Mouse (Mus musculus) spleen, postnatal 36 days (tissue): ENCODE results near the gene Nhsl1.
A peak's percentile ranks its signal among the peaks of the same experiment; 100 is the strongest.

ENCODE experiments used
- DNase-seq, 2 experiments: peaks; one replicate each; pipeline ENCODE4 v3.0.0; 2022; ENCODE audit warnings: low spot score in 2 of 2, mixed read lengths in 1 of 2

Nhsl1 gene

DNA sequence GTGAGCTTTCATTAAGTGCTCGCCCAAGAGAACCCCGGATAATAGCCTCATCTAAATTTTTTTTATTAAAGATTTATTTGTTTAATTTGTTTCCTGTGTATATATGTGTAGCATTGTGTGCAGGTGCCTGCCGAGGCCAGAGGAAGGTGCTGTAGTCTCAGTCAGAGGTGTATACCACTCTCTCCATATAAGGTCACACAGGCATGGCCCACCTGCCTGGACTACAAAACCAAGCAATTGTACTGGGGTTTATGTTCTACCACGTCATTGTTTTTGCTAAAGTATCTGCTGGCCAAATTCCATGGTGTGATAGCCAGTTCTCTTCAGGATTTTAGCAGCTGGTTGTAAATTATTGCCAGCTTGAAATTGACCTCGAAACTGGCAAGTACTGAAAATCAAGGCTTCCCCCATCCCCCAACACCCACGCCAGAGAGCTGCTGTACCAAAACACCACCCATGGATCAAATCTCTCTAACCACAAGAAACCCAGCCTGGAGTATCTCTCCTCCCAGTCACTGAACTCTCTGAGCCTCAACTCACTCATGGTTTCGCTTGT, 81.4 kb downstream of the Nhsl1 start:
- DNase-seq = no peak

DNA sequence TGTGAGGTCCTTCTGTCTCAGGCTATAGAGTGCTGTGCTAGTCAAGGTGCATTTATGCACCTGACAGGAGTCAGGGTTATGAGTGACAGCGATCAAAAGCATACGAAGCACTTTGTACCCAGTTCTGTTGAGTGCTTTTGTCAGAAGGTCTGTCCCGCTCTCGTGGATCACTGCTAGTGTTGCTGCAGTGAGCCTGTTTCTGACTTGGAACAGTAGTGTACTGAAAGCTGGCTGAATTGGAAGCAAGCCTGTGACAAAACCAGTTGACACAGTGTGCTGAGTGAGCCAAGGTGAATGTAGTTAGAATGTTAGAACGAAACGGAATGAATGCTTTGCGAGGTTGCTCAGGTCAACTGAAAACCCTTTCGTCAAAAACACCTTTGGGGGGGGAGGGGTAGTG, 82.2 kb downstream of the Nhsl1 start:
- no peak for DNase-seq

DNA sequence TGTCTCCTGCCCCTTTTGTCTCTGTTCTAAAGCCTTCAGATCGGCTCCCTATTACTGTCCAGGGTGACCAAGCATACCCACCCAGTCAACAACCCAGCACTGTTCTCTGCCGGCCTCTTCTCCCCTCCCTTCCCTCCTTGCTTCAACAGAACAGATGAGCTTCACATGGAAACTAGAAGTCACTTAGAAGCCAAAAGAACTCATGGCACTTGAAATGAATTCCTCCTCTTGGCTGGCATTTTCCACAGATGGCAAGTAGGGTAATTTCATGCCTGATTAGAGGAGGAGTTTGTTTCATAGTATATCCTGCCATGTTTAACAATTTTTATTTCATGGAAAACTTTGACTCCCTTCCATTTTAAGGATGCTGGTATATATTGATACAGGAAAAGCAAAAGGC, 85.2 kb downstream of the Nhsl1 start:
- no peak for DNase-seq

DNA sequence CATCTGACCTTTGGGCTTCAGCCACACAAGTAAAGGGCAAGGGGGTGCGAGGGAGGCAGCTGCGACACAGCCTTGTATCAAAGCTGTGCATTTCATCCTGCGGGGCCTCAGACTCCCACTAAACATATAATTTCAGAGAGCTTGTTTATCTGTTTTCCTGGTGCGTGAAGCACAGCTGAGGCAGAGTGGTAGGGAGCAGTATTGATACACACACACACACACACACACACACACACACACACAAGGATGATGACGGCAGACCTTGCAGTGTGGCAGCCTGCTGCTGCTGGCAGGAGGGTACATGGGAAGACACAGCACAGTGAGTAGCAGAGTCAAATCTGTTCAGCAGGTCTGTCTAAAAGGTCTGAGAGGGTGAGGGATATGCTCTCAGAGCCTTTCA, 85.9 kb downstream of the Nhsl1 start:
- no peak for DNase-seq

DNA sequence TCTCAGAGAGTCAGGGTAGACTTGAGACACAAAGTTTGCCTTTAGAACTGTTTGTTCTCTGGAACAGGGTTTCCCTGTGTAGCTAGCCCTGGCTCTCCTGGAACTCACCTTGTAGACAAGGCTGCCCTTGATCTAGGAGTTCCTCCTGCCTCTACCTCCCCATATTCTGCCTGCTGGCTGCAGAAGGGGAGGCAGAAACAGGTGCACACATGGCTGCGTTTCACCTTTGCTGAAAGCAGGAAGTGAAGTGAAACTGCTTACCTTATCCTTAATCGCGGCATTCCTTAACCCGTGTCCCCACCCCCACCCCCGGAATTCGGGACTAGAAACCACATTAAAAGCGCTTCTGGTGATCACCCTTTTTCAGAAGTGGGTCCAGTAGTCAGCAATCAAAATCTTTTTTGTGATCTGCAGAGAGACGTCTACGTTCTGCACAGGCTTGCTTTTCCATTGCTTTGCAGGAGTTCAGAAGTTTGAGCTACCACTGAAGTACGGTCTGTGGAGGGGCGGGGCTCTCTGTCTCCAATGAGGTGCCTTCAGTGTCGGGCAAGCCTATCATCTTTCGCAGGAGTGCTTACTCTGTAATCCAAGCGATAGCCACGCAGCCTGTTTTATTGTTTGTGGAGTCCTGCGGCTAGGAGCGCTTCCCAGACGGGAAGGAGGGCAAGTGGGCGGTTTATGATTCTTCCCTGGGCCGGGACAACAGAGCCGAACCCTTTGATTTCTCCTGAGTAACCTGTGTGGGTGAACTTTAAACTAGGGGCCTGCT, 88.5 kb downstream of the Nhsl1 start:
- DNase-seq = peak; percentile 31 to 43

DNA sequence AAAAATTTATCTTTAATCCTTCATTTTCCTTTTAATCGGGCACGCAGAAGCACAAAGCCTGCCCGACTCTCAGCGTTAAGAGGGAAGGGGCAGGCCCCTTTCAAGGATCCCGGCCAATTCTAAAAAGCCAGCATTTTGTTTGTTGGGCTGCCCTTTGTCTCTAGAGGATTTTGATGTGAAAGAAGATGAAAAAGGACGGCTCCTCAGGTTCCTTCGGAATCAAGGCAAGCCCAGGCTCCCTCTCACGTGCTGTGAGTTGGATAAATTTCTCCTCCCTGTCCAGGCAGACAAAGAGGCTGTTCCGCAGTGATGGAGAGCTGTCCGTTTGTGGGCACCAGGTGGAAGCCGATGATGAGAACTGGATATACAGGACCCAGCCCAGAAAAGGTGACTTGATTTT, 89.3 kb downstream of the Nhsl1 start:
- DNase-seq = no peak

DNA sequence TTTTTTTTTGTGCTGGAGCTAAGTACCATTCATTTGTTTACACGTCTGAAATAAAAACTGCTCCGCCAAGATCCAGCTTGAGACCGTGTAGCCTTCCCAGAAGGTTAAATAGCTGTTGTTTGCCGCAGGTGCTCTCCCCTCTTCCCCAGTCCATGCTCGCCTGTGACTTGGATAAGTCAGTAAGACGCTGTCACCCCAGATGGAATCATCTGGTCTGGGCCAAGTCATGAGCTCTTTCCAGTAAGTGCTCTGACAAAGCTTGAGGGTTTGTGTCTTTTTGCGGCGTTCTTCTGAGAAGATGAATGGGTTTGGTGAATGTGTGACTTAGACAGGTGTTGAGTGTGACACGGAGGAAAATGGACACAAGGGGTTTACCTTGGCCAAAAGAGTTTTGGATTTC, 89.8 kb downstream of the Nhsl1 start:
- no peak for DNase-seq

DNA sequence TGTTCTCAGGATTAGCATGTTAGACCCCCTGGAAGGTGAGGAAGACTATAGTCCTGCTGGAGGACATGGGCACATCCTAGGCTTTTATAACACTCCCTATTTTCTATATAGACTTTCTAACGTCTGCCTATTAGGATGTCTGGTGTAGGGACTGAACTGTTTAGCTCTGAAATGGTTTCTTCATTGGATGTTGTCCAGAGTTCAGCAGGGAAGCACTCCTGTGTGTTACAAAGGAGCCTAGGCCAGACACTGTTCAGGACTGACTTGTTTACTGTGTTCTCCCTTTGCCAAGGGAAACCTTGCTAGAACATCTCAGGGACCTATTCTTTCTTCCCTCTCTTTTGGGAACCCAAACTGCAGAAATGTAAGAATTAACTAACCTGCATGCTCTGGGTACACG, 90.3 kb downstream of the Nhsl1 start:
- no peak for DNase-seq

DNA sequence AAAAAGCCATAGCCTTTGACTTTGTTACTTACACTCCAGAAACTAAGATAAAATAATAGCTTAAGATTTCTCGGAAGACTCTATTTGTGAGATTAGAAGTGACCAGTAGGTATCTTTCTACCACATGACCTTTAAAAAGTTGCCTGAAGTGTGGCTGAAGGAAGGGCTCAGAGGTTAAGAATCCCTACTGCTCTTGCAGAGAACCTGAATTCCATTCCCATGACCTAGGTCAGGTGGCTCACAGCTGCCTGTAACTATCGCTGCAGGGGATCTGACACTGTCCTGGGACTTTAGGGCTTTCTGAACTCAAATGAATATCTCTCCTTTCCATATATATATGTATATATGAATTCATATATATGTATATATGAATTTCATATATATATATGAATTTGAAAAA, 92.5 kb downstream of the Nhsl1 start:
- no peak for DNase-seq

DNA sequence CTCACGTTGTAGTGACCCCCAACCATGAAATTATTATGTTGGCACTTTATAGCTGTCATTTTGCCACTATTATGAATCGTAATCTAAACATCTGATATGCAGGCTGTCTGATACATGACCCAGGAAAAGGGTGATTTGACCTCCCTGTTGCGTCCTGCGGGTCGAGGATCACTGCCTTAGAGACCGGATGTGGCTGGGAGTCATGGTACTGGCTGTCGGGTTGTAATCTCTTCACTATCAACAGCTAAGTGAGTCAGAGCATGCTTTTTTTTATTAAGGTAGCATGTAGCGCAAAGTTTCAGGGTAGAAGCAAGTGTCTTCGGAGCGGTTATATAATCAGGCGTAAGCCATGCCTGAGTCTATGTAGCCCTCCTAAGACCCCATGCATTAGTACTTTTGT, 97.2 kb downstream of the Nhsl1 start:
- DNase-seq = no peak

DNA sequence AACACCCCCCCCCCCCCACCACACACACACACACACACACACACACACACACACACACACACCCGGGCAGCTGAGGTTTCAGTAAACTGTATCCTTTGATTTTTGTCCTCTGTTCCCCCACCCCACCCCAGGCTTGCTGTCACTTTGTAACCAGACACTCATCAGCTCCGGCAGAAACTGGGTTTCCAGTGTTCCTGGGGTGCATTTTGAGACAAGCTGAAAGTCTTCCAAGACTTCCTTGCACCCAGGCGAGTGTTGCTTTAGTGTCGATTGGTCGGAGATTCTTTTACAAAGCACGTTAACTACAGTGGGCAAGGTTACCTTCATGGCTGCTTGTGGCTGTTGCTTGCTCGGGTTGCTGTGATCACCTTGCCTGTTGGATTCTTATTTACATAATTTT, 99.4 kb downstream of the Nhsl1 start:
- DNase-seq = no peak

DNA sequence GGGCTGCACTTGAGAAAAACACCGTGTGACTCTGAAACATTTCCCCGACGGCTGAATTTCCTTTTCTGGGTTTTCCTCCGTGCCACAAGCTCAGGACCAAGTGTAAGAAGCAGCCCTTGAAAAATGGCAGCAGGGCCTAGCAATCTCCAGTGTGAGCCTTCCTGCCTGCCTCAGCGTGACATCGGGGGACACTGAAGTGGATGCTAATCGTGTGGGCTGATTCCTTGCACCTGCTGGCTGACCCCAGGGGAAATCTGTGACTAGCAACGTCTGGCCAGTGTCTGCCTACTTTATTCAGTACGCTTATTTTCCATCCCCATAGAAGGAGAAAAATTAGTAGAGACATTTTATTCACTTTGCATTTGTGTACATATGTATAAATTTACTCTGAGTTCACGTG, 100.7 kb downstream of the Nhsl1 start:
- no peak for DNase-seq

DNA sequence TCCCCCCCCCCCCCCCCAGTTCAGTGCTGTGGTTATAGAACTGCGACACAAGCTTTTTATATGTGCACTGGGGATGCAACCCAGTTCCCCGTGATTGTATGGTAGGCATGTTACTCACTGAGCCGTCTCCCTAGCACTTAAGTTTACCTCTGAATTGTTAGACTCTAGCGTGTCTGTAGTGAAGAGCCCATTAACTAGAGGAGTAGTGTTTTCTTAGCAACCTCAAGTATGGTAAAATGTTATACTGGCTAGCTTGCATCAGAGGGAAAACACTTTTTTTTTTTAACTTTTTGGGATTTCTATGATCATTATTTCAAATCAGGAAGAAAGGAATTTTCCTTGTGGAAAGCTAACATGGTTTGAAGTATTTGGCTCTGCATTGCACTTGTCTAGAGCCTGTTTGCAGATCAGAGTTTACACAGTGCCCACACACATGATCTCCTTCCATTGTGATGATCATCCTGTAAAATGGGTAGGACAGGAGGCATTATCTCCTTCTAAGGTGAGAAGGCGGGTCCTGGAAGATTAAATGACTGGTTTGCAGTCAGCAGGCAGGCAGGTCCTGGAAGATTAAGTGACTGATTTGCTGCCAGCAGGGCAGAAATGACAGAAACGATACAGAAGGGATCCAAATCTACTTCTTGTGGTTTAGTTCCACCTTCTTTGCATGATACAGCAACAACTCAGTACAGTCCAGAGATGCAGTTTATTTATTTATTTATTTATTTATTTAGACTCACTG, 101.6 kb downstream of the Nhsl1 start:
- DNase-seq = no peak

DNA sequence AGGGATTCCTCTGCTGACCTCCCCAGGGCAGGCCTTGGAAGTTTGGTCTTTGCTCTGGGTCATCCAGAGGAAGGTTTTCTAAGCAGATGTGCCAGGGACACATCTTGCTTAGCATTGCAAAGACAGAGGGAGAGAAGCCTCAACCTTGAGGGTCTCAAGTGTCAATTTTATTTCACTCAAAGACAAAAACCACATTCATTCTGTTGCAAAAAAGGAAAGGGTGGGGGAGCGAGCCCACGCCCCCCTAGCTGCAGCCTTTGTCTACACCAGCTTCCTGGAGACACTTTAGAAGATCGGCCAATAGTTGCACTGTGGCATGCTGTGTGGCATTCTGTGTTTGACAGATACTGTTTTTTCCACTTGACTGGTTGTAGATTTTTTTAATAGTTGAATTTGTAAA, 104.2 kb downstream of the Nhsl1 start:
- no peak for DNase-seq

DNA sequence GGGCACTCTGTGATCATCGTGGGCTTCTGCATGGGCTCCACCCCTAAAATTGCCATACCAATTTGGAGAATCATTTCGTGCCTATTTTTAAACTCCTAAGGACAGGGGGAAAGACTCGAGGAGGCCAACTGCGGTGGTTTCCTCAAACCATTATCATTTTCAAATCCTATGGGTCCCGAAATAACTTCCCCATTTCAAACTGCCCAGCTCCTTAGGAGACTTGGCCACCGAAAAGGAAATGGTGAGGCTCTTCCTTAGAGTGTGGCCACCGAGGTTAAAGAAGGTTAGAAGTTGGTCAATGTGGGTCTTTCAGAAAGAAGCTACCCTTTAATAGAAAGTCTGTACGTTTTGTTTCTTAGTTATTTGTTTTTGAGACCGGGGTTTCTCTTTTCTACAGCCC, 104.8 kb downstream of the Nhsl1 start:
- no peak for DNase-seq

DNA sequence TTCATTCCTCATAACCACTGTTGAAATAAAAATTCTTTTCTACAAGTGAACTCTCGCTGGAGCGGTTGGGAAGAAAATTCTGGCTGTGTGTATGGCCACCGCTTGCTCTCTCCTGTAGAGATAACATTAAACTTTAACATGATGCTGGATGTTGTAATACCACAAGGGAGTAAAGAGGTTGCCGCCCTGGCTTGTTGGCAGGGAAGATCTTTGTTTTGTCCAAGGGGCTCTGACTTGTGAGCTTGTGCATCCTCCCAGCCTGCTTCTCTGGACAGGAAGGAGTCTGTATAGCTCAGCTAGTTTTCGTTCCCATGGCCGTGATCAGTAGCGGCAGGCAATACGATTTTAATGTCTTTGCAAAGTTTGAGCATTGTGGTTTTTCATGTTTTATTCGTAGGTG, 109.1 kb downstream of the Nhsl1 start:
- no peak for DNase-seq

DNA sequence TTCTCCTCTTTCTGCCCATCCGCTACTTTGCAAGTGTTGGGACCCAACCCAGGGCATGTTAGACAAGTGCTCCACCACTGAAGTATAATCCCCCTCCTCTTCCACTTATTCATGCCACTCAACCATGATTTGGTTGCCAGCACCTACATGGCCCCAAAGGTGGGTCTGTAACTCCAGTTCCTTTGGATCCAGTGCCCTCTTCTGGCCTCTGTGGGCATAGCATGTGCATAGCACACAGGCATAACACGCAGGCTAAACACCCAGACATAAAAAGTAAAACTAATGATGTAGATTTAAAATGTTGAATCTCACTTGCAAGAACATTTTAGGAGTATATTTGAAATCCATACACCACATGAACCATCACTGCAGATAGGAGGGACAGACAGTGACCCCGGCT, 110.7 kb downstream of the Nhsl1 start:
- no peak for DNase-seq

DNA sequence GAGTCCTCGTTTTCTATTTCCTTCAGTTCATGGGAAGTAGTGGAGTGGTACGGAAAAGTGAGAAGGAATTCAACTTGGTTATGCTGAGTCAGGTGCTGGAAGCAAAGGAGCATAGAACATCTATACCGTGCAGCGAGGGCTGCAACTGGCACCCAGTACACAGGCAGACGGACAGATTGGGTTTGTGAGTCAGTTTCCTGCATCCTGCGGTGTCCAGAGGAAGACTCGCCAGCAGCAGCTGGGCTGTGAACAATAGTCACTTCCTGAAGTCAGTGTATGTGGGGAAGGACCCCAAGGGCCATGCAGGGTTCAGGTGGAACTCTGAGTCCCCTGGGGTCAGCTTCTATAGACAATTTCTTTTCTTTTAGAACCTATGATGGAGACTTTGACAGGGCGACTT, 111.4 kb downstream of the Nhsl1 start:
- DNase-seq = no peak

DNA sequence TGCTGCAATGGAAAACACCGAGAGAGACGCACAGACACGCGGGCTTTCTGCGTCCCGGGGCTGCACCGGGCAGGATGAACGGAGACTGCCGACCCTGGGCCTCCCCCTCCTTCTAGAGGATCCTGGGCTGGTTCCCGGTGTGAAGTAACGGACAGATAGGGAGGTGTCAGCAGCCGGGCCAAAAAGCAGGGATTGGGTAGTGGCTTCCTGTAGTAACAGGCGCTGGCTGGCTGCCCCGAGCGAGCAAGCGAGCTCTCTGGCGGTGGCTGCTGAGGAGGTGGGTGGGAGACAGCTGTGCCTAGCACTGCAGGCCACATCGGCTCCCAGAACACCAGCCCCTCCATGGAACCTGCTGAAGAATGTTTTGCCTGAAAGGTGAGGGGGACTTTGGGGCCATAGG, 112.2 kb downstream of the Nhsl1 start:
- peak in 1 of 2 experiments; percentile 2 for DNase-seq

DNA sequence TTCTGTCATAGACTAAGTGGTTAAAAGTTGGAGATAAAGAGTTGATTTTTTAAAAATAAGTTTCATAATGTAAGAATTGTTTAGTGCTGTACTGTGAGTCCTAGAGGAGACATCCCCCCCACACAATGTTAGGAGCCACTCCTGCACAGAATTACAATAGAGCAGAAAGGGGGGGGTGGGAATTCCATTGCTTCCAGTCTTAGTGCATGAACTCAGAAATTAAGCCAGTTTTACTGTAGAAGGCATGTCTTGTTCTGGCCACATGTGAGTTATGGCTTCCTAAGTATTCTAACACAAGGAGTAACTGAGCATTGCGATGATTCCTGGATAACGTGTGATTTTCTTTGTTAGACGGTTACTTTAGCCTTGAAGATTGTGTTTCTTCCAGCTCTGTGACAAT, 112.8 kb downstream of the Nhsl1 start:
- DNase-seq = no peak

DNA sequence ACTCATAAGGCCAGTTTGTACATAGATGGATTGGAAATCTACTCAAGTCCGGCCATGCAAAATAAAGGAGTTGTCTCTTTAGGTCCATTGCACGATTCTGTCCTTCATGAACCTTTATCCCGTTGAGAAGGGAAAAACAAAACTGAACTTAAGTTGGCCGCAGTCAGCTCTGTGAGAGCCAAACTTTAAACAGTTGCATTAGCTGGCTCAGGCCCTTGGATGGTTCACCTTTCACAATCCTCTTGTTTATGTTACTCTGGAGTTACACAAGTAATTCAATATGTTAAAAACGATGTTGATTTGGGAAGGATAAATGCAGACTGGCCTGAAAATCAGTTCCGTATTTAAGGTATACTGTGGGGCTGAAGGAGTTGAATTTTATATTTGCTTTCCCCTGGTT, 116.7 kb downstream of the Nhsl1 start:
- DNase-seq = no peak

DNA sequence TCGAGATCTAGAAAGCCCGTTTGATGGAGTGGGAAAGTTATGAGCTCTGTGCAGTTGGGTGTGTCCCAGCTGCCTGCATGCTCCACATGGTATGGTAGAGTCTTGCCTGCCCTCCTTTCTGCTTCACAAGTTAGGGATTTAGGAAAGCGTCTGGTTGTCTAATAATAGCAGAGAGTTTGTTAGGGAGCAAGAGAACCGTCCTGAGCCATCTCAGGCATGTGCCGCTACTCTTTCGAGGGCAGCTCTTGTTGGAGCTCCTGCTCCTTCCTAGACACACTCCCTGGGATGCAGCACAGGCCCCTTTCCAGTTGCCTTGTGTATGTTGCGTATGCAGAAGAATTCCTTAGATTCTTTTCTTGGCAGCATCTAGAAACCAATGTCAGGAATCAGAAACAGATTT, 117.2 kb downstream of the Nhsl1 start:
- DNase-seq = no peak

DNA sequence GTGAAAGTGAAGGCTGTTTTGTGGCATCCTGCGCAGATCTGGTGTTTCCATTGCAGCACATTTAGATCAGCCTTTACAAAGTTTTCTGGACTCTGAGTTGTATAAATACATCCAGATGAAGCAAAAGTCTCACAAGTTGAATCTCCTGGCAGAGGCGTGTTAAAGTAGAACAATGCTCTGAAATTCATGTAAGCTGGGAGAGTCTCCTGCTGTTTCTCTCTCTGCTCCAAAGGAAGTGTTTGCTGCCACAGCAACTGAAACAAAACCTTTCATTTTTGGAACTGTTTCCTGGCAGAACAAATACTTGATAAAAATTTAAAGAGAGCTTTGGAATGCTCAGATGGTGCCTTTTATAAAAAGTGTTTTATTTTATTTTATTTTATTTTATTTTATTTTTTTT, 118.8 kb downstream of the Nhsl1 start:
- DNase-seq = no peak
